Mouse (Mus musculus) bone marrow macrophage, adult 2 months (primary cell): ENCODE data around the gene Nom1. TPM values are rescaled to one million over a fixed set of nuclear protein-coding genes. Genes with fewer than 3 reads are reported as not detected.

Experiments used
- H3K27ac ChIP-seq: 2 replicates; pipeline ENCODE4 v1.5.1; 2012; ENCODE audit warnings: low read depth, low read length; ENCODE audit not compliant: insufficient read depth
- H3K4me1 ChIP-seq: 2 replicates; pipeline ENCODE4 v1.6.1; 2012; ENCODE audit warnings: low read length; ENCODE audit not compliant: control insufficient read depth, insufficient read depth
- H3K4me3 ChIP-seq: 2 replicates; pipeline ENCODE4 v1.5.1; 2012; ENCODE audit warnings: mild to moderate bottlenecking, low read length, moderate library complexity; ENCODE audit not compliant: insufficient read depth
- CTCF ChIP-seq: IDR thresholded peaks from 2 replicates; pipeline ENCODE4 v1.5.1; 2012; ENCODE audit warnings: low read depth, mild to moderate bottlenecking, low read length, moderate library complexity
- POLR2A ChIP-seq: IDR thresholded peaks from 2 replicates; pipeline ENCODE4 v1.6.1; 2012; ENCODE audit warnings: mild to moderate bottlenecking, low read depth, low read length, borderline replicate concordance
- polyA plus RNA-seq: library from polyadenylated mRNA; stranded (reverse); fragments of >200 nt; gene quantifications from 2 replicates; pipeline ENCODE4 v1.2.4, GENCODE M21; 2012; ENCODE audit not compliant: missing spikeins, insufficient read depth, insufficient read length

The Nom1 gene
- polyA plus RNA-seq, 1 experiment: 10.7 TPM

DNA sequence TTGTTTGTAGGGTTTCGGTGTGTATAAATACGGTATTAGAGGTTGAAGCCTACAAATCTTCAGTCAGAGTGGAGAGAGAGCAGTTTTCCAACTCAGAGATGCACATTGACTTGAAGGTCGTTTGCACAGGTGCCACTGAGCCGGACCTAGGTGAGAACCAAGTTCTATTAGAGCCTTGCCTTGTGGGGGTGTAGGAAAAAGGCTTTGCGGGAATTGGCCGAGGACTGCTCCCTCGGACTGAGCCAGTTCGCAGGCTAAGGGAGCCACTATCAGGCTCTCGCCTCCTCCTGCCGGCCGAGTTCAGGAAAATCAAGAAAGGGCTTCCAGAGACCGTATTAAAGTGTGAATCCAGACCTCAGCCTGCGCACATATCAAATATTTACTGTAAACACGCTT is 44.7 kb downstream of the Nom1 start:
- Histone ChIP-seq H3K4me3 (no peak overlapping the region), H3K4me1 (no peaks in the 10 kb centered on the region), H3K27ac (no peak overlapping the region)
- TF ChIP-seq CTCF (no peak), POLR2A (no peak)

GRCm38 (mm10) chr5:29483801-29484200 is 49.3 kb downstream of the Nom1 start:
- H3K4me3 ChIP-seq: no peak overlapping the region
- H3K4me1 ChIP-seq: no peaks in the 10 kb centered on the region
- TF ChIP-seq POLR2A (no peak), CTCF (no peak)
- no peak overlapping the region for H3K27ac ChIP-seq

DNA sequence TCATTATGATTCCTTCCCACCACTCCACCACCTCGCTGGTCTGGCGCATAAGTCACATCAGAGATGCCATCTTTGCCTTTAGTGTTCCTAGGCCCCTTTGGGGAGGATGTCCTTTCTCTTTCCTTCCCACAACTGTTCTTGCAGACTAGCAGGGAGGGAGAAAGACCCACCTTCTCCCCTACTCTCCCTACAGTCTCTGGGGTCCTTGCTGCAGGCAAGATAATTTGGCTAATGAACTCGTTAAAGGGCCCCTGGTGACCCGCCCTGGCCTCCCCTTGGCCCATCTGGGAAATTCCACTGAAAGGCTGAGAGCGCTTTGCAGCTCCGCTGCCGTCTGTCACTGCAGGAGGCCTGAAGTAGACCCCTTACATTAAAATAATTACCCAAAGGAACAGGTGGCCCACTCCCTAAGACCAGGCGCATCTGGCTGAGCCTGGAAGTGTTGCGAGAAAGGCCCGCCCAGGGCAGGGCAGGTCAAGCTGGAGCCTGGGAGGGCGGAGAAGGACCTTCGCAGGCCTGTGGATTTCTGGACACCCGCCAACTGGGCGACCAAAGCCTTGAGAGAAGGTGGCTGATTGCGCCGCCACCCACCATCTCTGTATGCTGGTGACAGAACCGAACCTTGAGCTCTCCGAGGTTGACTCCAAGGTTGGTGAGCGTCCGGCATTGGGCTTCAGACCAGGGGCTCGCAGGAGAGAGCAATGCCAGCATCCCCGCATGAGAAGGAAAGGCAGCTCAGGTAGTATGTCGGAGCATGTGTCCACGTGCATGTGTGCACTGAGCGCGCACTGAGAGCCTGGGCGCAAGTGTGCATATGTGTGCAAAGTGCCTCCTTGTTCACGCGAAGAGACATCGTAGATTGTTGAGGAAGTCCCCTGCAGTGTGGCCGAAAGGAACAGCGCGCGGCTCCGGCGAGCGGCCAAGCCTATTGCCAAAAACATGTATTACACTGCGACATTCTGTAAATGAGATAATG is 50.8 kb downstream of the Nom1 start:
- no peak overlapping the region for H3K27ac ChIP-seq
- H3K4me1 ChIP-seq: no peaks in the 10 kb centered on the region
- no peak overlapping the region for H3K4me3 ChIP-seq
- TF ChIP-seq POLR2A: no peak
- no peak for TF ChIP-seq CTCF

DNA sequence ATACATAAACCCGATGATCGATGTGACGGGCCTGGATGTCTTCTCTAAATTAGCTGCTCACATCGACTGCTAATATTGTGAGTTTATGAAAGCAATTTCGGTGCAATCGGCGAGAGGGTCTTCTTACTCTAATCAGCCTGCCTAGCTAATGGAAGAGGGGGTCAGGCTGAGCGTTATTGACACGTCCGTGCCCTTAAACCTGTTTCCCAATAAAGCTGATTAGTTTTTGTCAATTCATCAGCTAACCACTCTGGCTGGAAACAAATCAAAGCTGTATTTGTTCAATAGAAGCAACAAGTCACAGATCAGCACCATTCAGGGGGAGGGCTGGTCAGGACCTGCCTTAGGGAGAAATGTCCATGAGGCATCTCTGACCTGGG is 51.5 kb downstream of the Nom1 start:
- Histone ChIP-seq H3K4me1 (no peaks in the 10 kb centered on the region), H3K4me3 (no peak overlapping the region), H3K27ac (no peak overlapping the region)
- TF ChIP-seq CTCF (no peak), POLR2A (no peak)

- TF ChIP-seq POLR2A: no peak
- no peak for TF ChIP-seq CTCF
- Histone ChIP-seq H3K27ac (no peak overlapping the region), H3K4me3 (no peak overlapping the region), H3K4me1 (no peaks in the 10 kb centered on the region)
Measured at GRCm38 (mm10) chr5:29487321-29487720, 52.9 kb downstream of the Nom1 start.

DNA sequence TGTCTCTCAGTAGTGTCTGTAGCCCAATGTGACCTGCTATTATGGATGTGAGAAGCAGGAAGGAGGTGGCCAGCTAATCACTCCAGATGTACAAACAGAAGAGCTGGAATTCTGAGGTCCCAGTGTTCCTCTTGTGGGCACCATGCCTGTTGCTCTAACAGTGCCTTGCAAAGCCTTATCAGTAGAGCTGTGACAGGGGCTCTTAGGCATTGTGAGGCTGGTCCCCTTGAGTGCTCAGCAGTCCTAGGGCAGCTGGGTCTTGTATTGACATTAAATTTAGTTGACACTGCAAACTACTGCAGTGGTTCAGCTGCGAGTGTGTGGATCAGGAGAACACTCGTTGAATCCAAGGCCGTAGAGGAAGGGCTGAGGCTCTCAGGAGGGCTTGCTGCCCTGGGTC is 72.5 kb downstream of the Nom1 start:
- no peak overlapping the region for H3K4me3 ChIP-seq
- TF ChIP-seq CTCF: no peak
- TF ChIP-seq POLR2A: no peak
- no peaks in the 10 kb centered on the region for H3K4me1 ChIP-seq
- no peak overlapping the region for H3K27ac ChIP-seq

Other genes with a start within 250 kb of the Nom1 start
- not detected in 2 replicates for gene Rnf32, start 238.7 kb upstream of the Nom1 start, polyA plus RNA-seq
- 3.5 and 4.6 TPM in 2 replicates for gene Lmbr1, start 56.3 kb upstream of the Nom1 start, polyA plus RNA-seq
- gene Mnx1, start 43.8 kb downstream of the Nom1 start, polyA plus RNA-seq: not detected in 2 replicates
- 11.5 and 15.9 TPM in 2 replicates for gene Ube3c, start 134.6 kb downstream of the Nom1 start, polyA plus RNA-seq